Mouse (Mus musculus): Measurements from ENCODE around the gene Fam124a. TPM values are rescaled to one million over a fixed set of nuclear protein-coding genes. Genes with fewer than 3 reads are reported as not detected.
"Not testable (repeated sequence)": the region's sequence is repeated elsewhere in the genome, so short reads cannot be mapped to it uniquely, and the experiment has no call there.

Gene Fam124a
- total RNA-seq, 2 experiments from 2014 or later, result 96.3 to 104 TPM

DNA sequence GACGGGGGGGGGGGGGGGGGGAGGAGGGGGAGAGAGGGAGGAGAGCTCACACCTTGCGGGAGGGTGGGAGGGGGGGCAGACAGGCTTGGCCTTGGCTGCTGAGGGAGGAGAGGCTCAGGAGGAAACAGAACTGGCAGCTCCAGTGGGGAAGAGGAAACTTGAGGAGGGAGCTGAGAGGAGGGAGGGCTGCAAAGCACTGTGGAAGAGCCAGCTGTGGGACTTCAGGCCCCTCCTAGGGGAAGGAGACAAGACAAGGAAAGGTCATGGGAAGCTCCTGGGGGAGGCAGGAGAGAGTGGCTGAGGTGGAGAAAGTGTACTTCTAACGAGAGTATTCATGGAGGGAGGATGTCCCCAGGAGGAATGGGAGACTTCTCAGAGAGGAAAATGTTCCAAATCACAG is 17.9 kb downstream of the Fam124a start:
- intact Hi-C loops (cut with DNase I), result no loop called here
- no peak for DNase-seq

DNA sequence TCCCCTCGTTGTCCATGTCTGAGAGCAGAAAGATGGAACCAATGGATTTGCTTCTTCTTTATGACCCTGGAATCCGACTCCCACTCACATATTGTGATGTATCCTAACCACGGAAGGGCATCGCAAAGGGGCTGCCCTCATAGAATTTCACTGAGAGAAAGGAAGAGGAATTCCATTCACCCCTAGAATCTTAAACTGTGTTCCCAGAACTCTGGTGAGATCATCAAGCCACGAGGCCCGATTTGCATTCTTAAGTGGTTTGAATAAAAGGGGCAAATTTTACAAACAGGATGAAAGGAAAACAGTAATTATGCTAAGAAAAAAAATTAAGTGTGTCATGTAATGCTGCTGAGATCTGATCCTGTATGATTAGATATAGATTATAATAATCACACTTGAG is 19.4 kb downstream of the Fam124a start:
- intact Hi-C loops (cut with DNase I), result no loop called here
- DNase-seq, result no peak

DNA sequence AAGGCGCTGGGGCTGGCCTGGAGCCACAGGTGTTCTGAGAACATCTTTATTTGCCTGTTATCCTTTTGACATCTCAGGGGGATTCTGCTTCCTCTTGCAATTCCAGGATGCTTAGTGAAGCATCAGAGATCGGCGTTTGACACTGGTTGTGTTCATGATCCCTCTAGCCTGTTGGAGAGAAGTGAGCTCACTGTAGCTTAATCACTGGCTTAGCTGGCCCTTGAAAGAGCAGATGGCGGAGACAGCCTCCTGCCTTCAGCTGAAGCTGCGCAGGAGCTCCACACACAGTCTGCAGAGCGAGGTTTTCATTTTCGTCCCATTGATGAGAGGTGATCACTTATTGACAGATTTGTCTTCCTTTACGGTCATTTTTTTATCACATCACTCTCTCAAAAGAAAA is 20.3 kb downstream of the Fam124a start:
- no peak for DNase-seq
- intact Hi-C loops (cut with DNase I), result no loop called here

DNA sequence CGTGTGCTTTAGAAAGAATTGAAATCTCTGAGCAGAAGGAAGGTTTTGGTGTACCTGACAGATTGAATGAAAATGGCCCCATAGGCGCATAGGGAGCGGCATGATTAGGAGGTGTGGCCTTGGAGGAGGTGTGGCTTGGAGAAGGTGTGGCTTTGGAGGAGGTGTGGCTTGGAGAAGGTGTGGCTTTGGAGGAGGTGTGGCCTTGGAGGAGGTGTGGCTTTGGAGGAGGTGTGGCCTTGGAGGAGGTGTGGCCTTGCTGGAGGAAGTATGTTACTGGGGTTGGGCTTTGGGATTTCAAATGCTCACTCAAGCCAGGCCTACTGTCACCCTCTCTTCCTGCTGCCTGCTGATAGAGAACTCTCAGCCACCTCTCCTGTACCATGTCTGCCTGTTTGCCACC is 25.4 kb downstream of the Fam124a start:
- intact Hi-C loops (cut with DNase I), result no loop called here
- no peak for DNase-seq

DNA sequence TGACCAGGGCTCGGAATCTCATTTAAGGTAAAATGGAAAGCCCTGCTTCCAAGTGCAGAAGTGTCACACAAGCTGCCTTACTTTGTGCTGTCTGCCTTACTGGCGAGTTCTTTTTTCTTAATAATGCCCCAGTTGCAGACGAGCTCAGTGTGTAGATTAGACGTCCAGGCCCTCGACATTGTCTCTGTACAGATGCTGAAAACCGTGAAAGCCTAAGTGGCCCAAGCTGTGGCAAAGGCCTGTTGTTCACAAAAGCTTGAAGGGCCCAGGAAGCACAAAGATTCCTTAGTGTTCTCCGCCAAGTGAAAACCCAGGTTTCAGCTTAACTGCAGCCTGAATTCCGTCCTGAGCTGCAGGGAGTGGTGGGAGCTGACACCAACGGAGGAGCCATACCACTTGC is 26.2 kb downstream of the Fam124a start:
- intact Hi-C loops (cut with DNase I), result no loop called here
- no peak for DNase-seq

DNA sequence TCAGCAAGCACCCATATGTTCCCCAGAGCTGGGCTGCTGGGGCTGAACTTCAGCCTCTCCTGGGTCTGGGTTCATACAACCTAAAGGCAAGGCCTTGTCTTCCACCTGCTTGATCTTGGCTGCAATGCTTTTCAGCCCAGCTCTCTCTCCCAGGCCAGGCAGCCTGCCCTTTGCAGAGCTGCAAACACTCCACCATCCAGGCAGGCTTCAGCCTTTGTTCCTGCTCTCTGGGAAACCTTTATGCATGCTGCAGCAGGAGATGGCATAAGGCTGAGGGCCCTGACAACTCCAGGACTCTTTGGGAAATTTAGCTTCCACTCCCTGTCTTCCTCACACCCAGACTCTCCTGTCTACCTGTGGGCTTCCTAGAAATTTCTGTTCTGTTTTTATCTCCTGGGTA is 29.1 kb downstream of the Fam124a start:
- DNase-seq, result no peak
- intact Hi-C loops (cut with DNase I), result no loop called here

DNA sequence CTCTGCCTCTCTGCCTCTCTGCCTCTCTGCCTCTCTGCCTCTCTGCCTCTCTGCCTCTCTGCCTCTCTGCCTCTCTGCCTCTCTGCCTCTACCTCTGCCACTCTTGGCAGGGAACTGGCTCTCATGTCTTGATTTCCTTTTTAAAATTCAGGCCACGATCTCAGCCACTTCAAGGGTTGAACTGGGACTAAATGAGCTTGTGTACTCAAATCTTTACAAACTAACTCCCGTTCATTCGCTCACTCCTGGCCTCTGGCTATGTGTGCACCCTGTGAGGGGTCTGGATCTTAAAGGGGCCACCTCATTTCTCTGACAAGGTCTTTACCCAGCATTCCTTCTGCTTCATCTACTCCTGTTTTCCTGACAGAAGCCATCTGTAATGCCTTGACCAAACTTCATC is 29.8 kb downstream of the Fam124a start:
- intact Hi-C loops (cut with DNase I), result no loop called here
- no peak for DNase-seq

DNA sequence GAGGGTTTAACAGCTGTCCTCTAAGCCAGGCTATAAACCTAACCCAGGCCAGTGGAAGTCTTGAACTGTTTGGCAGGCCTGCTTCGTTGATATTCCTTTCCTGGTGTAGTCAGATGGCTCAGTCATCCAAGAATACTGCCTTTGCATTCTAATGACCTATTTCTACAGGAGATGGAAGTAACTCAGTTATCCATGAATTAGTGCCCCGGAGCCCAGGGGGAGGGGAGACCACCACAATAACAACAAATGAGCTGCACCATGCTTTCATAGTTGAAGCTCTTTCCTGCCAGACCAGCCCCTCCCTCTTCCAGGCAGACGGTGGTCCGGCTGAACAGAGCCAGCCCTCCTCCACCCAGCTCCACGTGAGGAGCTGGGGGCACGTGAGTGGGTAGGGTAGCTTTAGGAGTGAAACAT is 44.6 kb downstream of the Fam124a start:
- intact Hi-C loops (cut with DNase I), result loop anchor here (10.0 kb wide), 1 partner anchor 105 kb away; no protein-coding TSS in a partner anchor
- no peak for DNase-seq

DNA sequence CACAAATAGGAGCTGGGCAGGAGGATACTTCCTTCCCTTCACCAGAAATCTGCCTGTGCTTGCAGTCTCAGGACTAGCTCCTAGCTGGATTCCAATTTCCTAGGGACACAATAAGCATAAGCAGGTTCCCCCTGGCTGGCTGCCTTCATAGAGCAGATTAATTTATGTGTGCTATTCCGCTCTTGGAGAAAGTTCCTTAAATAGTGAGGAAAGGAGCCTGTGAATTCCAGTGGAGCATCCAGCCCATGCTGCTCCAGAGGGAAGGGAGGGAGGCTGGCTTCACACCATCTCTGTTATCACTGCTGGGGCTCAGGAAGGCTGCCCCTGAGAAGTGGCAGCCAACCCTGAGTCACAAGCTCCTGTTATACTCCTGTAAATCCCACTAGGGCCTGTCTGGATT is 46.7 kb downstream of the Fam124a start:
- intact Hi-C loops (cut with DNase I), result loop anchor here (10.0 kb wide), 1 partner anchor 107 kb away; no protein-coding TSS in a partner anchor
- DNase-seq, result no peak

DNA sequence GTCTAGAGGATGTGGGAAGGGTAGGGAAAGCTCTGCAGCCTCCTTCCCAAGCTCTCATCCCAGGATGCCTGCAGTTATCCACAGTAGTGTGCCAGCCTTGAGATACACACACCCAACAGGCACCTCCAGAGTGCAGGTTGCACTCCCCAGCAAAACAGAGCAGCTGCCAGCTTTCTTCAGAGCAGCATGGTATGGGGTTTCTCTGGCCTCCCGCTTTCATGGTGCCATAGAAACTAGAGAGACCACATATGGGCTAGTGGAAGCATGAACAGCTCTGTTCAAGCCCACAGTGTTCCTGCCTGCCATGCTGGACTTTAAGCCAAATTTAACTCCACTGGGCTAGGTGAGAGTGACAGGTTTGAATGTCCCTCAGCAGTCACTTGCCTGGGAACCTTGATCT is 47.3 kb downstream of the Fam124a start:
- intact Hi-C loops (cut with DNase I), result loop anchor here (10.0 kb wide), 1 partner anchor 108 kb away; no protein-coding TSS in a partner anchor
- DNase-seq, result no peak

DNA sequence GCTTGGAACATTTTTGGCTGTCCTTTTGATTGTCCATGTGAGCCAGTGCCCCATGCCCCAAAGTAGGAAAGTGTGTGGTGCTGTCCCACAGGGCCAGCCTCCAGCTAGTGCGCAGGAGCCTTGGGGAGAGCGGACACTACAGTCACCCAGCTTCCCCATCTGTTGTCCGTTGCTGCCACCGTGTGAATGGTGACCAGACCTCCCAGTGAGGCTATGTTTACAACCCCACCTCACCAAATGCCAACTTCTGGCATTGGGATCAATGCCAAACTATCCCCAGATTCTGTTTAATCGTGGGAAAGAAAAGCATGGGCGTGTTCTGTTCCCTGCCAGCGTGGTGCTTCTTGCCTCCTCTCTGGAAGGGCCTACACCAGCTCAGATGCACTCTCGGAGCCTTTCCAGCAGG is 52.3 kb downstream of the Fam124a start:
- intact Hi-C loops (cut with DNase I), result loop anchor here (10.0 kb wide), 1 partner anchor 113 kb away; no protein-coding TSS in a partner anchor
- DNase-seq, result peak; percentile 75

DNA sequence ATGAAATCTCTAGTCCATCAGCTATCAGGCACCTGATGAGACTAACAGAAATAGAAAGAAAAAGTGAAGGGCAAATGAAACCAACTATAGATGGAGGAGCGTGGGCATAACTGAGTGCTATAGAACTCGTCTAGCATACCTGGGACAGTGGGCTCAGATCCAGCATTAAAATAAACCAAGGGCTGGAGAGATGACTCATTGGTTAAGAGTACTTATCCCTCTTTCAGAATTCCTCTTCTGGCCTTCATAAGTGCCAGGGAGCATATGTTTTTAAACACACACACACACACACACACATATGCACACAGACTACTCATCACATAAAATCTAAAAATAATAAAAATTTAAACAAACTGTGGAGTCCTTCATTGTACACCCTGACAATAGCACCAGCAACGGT is 54.4 kb downstream of the Fam124a start:
- intact Hi-C loops (cut with DNase I), result loop anchor here (10.0 kb wide), 1 partner anchor 115 kb away; no protein-coding TSS in a partner anchor
- DNase-seq, result no peak

DNA sequence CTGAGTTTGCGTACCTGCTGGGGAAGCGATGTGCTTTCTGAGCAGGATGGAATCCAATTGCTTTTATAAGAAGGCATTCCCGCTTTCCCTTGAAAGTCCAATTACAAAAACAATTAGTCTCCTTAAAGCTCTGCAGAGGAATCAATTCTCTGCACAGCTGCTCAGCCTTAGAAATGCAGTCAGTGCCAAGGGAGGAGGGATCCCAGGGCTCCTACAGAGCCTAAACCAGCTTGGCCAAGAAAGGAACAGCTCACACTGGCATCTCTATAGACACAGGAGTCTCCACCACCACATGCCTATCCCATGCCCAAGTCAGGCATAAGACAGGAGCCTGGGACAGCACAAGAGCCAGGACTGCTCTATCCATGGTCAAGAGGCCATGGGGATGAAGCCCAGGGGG is 66.9 kb downstream of the Fam124a start:
- DNase-seq, result no peak
- intact Hi-C loops (cut with DNase I), result no loop called here

DNA sequence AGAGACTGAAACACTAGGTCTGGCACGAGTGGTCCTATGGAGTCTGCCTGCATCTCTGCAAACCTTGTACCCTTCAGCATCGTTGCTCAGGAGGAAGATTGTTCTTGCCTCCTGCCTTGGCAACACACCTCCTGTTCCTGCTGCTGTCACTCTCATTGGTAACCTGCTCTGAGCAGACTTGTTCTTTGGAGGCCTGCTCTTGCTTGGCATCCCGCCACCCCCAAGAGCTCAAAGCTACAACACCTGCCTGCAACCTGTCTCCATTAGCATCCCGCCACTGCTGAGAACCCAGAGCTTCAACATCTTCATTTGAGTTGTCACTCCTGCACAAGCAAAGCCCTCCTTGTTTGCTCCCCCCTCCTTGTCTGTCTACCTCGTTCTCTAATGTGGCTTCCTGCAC is 72.4 kb downstream of the Fam124a start:
- DNase-seq, result peak; percentile 46
- intact Hi-C loops (cut with DNase I), result no loop called here

DNA sequence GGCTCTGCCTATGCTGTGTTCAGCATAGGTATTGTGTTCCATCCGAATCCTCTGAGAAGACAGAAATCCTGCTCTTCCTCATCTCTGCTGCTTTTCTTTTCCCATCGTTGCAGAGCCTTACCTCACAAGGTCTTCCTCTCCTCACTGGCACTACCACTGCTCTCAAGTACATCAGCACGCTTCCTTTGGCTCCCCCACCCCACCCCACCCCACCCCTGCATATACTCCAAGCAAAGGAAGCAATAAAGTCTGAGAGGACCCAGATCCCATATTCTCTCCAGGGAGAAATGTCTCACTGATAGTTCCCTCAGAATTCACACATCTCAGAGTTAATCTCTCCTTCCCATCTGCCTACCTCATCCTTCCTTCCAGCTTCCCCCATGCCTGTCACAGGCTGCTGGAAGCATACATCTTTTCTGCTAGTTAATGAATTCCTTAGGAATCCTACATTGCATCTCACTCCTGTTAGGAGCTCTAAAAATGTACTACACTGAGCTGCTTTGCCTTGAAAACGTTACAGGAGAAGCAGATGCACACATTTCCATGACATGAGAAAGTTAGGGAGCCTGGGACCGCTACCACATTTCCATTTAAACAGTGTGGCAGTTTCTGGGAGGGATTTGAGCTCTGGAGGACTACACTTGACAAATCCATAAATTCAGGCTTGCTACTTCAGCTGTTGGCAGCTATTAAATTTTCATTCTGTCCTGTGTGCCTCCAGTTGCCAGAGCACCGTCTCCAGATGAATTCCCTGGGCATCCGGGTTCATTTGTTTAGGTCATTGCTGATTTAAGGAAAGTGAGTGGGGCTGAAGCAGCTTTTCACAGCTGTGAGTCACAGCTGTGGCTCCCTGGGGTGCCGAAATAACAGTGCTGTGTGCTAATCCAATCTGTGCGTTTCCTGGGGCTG is 82.2 kb downstream of the Fam124a start:
- intact Hi-C loops (cut with DNase I), result no loop called here
- DNase-seq, result no peak

DNA sequence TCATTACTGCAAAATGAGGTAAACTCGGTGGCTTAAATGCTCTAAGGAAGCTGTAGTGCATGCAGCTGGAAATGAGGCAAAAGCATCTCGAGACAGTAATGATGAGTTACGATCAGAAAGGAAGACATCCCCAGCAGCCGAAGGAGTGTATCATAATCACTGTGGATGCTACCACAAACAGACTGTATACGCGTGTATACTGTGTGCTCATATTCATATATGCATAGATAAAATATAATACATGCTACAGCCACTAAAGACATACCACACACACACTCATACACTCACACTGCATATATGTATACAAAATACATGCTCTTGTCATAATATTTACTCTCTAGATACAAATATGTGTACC is 82.8 kb downstream of the Fam124a start:
- DNase-seq, result no peak
- intact Hi-C loops (cut with DNase I), result no loop called here

DNA sequence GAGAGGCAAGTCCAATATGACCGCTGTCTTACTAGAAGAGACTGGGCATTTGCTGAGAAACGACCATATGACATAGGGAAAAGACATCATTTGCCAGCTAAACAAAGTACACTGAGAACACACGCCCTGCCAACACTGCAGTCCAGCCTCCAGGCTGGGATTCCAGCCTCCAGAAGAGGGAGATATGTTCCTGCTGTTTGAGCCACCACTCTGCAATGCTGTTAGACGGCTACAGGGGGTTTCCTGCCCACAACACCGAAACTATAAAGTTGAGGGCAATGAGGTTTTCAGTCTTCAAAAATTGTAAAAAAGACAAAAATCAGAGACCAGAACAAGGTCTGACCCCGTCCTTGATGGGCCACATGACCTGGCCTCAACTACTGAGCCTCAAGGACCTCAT is 83.6 kb downstream of the Fam124a start:
- DNase-seq, result no peak

DNA sequence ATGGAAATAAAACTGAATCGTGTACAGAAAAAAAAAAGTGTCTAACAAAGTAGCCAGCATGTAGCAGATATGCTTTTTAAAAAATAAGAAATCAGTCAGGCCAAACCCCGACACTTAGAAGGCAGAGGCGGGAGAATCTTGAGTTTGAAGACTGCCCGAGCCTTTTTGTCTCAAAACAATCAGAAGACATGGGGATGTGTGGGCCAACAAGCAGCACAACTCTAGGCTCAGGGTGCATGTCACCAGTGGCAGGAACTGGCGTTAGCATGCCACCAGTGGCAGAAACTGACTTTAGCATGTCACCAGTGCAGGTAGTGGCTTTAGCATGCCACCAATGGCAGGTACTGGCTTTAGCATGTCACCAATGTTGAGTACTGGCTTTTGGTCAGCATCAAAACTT is 84.0 kb downstream of the Fam124a start:
- intact Hi-C loops (cut with DNase I), result no loop called here
- no peak for DNase-seq

More for the DNA sequence above, 83.6 kb downstream of the Fam124a start:
- intact Hi-C loops (cut with DNase I), result no loop called here

DNA sequence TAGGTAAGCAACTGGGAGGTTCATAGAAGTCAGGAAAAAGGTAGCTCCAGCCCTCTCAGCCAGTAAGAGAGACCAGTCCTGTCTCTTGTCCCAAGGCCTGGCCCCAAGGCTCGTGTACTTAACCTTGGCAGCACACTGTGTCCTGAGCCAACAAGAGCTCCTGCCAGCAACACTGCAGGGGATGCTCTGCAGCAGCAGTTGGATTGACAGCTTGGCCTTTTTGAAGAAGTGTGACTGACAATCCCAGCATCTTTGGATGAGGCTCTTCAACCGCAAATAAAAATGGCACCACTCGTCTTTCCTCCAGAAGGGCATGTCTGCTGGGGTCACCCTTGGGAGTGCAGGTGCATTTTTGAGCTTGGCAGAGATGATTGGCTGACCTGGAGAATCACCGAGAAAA is 84.9 kb downstream of the Fam124a start:
- DNase-seq, result peak; percentile 24
- intact Hi-C loops (cut with DNase I), result no loop called here

DNA sequence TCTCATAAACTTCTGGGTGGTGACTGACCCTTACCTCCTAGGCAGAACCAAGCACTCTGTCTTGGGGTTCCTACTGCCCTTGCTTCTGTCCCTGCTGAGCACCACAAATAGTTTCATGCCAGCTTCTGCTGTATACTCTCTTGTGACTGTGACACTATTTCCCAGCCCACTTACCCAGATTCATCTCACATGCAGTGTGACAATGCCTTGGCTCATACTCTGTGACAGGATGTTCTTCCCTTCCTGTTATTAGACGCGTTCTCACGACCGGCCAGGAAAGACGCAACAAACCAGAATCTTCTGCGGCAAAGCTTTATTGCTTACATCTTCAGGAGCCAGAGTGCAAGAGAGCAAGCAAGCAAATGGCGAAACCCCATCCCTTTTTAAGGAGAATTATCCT is 86.8 kb downstream of the Fam124a start:
- DNase-seq; intact Hi-C loops (cut with DNase I): not testable (repeated sequence)

DNA sequence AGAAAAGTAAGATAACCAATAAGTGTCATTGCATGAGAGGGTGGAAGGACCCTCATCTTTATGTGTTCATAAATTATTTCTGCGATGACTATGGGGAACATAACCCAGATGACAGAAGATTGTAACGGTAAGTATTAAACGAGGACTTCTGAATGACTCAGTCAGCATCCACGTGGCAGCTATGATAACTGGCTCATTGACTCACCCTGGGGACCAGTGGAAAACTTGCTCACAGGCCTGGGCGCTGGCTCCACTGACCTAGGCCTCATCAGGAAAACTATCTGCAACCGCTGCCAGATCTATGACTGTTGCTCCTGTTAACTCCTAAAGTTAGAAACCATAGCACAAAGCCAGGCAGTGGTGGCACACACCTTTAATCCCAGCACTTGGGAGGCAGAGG is 92.9 kb downstream of the Fam124a start:
- intact Hi-C loops (cut with DNase I), result no loop called here
- no peak for DNase-seq

DNA sequence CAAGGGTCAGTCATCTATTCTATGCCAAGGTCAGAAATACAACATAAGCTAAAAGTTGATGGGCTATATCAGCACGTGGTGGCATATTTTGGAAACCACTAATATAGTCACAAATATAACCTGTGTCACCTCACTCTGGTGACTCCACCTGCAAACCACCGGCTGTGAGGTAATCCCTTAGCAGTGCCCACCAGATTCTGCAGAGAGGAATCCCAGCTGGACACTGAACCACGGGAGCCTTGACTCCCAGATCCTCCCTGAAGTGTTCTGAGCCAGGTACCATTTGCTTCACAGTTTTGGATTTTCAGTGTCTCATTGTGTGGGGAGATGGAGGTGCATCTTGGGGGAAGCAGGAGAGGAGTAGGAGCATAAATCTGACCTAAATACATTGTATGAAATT is 94.8 kb downstream of the Fam124a start:
- DNase-seq, result no peak
- intact Hi-C loops (cut with DNase I), result no loop called here

DNA sequence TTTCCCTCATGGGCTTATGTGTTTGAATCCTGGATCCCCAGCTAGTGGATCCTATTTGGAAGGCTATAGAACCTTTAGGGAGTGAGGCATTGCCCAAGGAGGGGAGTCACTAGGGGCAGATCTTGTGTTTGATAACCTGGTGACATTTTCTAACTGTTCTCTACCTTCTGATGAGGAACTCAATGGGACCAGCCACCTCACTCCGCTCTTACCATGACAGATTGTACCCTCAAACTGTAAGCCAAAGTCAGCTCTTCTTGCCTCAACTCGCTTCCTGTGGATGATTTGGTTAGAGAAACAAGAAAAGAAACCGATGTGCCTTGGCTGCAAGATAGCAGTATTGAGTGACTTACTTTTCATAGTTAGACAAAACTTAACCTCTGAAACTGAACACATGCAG is 96.2 kb downstream of the Fam124a start:
- intact Hi-C loops (cut with DNase I), result no loop called here
- no peak for DNase-seq
